1 mouse cellular context compared by ENCODE assay signal in the genomic region with DNA sequence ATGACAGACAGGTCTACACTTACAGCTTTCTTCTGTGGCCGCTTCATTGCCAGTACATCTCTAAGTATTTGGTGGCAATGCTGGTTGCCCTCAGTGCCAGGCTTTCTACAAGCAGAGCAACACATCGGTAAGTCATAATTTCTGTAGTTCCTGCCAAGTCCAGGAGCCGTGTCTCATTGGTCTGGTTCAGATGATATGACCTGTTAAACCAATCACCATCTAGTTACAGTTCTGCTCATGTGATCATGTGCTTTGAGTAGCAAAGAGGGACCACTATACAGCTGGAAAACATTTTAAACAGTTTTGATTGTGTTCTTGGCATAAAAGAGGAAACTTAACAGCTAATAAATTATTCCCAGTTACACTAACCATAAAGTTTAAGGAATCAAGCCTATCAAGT.
A peak's percentile ranks its signal among the peaks of the same experiment; 100 is the strongest.
TF ChIP-seq lines count a peak whose summit lies in the region.

No protein-coding gene starts in this region.

TF ChIP-seq in MEL, 35 proteins besides CTCF, POLR2A, EP300 and RAD21:
- TF ChIP-seq USF1 (IDR thresholded peaks at IDR 0.05; ENCODE audit: low read depth, low read length) (peak; percentile 78), ZNF384 (IDR thresholded peaks at IDR 0.05; ENCODE audit: low read depth, low read length) (no peak), MYB (IDR thresholded peaks at IDR 0.05; ENCODE audit: low read depth, low read length) (no peak)
